Mouse (Mus musculus) megakaryocyte-erythroid progenitor cell, adult 5-6 weeks (primary cell): Measurements from ENCODE around the gene Wdr92. TPM values are rescaled to one million over a fixed set of nuclear protein-coding genes. Genes with fewer than 3 reads are reported as not detected.

Experiments
- total RNA-seq, 2 experiments: library from RNA; stranded (forward) in 1 of 2; stranded (reverse) in 1 of 2; fragments of 200-1000, 215-1000 nt in 1 of 2; fragments of >200 nt in 1 of 2; fragmentation: Nextera tagmentation in 1 of 2; gene quantifications; 2 replicates each; pipeline ENCODE4 v1.2.3; 2014 to 2017

Gene Wdr92
- total RNA-seq, 2 experiments from 2014 or later = 42.1 to 62.6 TPM

Other genes starting within 250 kb of the Wdr92 start
- 11.2 and 17.8 TPM in 2 replicates for gene Fbxo48, start 230.7 kb upstream of the Wdr92 start, total RNA-seq (2014; fragmentation: Nextera tagmentation)
- 10.0 and 11.0 TPM in 2 replicates for gene Fbxo48, start 230.7 kb upstream of the Wdr92 start, total RNA-seq (2017)
- gene Cnrip1, start 130.5 kb upstream of the Wdr92 start, total RNA-seq (2014; fragmentation: Nextera tagmentation) = 0.70 and 0.92 TPM in 2 replicates
- 2.0 and 2.7 TPM in 2 replicates for gene Cnrip1, start 130.5 kb upstream of the Wdr92 start, total RNA-seq (2017)
- 1.7 and 10.1 TPM in 2 replicates for gene Plek, start 129.7 kb upstream of the Wdr92 start, total RNA-seq (2014; fragmentation: Nextera tagmentation)
- 27.3 and 65.3 TPM in 2 replicates for gene Plek, start 129.7 kb upstream of the Wdr92 start, total RNA-seq (2017)
- gene Ppp3r1, start 22.8 kb upstream of the Wdr92 start, total RNA-seq (2014; fragmentation: Nextera tagmentation) = 46.4 and 67.7 TPM in 2 replicates
- gene Ppp3r1, start 22.8 kb upstream of the Wdr92 start, total RNA-seq (2017) = 71.9 and 84.0 TPM in 2 replicates
- gene Pno1, start 29.5 kb downstream of the Wdr92 start, total RNA-seq (2014; fragmentation: Nextera tagmentation) = 74.1 and 104 TPM in 2 replicates
- 176 and 177 TPM in 2 replicates for gene Pno1, start 29.5 kb downstream of the Wdr92 start, total RNA-seq (2017)
- gene C1d, start 75.5 kb downstream of the Wdr92 start, total RNA-seq (2014; fragmentation: Nextera tagmentation) = 47.5 and 56.5 TPM in 2 replicates
- 55.2 and 67.6 TPM in 2 replicates for gene C1d, start 75.5 kb downstream of the Wdr92 start, total RNA-seq (2017)